Mouse (Mus musculus) cerebellum, adult 11 months (tissue): ENCODE measurements around the gene Grik4.
A peak's percentile ranks its signal among the peaks of the same experiment; 100 is the strongest.

Experiments used
- DNase-seq: peaks from one replicate; pipeline ENCODE4 v3.0.0; 2022

The Grik4 gene

GRCm38 (mm10) chr9:42736697-42737335 is 207.5 kb downstream of the Grik4 start:
- DNase-seq: no peak

- no peak for DNase-seq
These were observed 209.2 kb downstream of the Grik4 start for GRCm38 (mm10) chr9:42735086-42735485.

DNA sequence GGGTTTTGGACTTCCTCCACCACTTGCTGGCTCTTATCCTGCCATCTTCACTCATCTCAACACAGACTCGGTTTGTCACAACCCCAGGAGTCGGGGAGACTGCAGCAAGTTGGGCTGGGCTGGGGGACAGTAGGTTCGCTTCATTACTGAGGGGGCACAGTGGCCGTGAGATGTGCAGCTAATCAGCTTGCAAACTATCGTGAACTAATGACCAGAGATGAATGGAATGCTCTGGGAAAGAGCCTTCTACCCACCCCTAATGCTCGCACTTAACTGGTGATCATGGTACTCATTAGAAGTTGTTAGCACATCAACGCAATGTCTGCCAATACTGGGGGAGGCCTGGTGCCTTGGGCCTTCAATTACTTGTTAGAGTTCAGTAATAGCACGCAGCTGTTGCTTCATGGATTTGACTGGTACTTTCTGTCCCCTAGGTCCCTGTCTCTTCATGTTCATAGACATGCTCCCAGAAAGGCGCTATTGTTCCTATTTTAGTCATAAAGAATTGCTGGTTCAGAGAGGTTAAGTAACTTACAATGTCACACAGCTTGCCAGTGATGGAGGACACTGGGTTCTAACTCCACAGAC is 211.5 kb downstream of the Grik4 start:
- no peak for DNase-seq

GRCm38 (mm10) chr9:42728472-42728871 is 215.8 kb downstream of the Grik4 start:
- no peak for DNase-seq

GRCm38 (mm10) chr9:42727661-42728060 is 216.6 kb downstream of the Grik4 start:
- no peak for DNase-seq

- no peak for DNase-seq
These were observed 217.1 kb downstream of the Grik4 start for GRCm38 (mm10) chr9:42727186-42727585.

DNA sequence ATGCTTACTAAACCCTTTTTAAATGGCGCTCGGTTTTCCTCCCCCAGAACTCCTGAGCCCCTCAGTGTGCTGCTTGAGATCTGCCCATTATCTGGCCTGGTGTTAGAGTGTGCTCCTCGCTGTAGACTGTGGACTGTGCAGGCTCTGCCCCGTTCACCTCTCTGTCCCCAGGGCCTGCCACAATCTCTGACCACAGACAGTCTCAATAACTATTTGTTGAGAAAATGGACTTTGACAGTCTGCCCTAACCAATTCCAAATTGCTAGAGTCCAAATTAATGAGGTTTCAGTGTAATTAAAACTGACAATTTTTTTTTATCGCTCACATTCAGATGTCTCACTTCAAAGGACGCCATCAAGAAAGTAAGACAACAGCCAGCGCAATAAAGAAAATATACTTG is 220.2 kb downstream of the Grik4 start:
- no peak for DNase-seq

- no peak for DNase-seq
These were observed 221.8 kb downstream of the Grik4 start for GRCm38 (mm10) chr9:42722501-42722900.

DNA sequence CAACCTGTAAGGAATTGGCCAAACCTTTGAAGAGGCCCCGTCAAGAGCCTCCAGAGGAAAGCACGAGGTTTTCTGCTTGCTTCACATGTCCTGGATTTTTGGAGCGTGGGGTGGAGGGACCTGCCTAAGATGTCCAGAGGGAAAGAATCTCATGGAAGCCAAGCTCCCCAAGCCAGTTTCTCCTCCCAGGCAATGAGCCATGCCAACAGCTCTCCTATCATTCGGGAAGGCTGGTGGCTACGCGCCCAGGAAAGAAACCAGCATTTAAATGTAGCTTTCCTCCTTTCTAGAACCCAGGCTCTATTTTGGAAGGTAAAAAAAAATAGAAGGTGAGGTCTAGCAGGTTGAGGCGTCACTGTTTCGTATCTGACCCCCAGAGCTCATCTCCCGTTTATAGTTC is 222.6 kb downstream of the Grik4 start:
- no peak for DNase-seq

DNA sequence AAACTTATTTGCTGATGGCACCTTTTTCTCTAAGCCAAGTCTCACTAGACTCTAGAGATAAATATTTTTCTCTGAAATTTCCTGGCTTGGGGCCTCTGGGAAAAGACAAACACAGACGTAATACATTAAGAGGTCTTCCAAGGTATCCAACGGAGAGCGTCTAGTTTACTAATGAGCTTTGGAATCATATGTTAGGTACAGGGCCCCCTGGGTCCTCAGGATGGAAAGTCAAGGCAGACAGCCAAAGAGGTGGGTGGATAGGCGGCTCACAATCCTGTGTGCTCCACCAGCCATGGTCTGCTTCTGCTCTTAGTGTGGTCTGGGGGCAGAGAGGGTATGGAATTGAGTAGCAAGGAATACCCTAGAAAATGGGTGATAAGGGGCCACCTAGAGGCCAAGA is 223.1 kb downstream of the Grik4 start:
- no peak for DNase-seq

GRCm38 (mm10) chr9:42713912-42714311 is 230.4 kb downstream of the Grik4 start:
- no peak for DNase-seq

- DNase-seq: no peak
These were observed 238.4 kb downstream of the Grik4 start for GRCm38 (mm10) chr9:42705848-42706247.

DNA sequence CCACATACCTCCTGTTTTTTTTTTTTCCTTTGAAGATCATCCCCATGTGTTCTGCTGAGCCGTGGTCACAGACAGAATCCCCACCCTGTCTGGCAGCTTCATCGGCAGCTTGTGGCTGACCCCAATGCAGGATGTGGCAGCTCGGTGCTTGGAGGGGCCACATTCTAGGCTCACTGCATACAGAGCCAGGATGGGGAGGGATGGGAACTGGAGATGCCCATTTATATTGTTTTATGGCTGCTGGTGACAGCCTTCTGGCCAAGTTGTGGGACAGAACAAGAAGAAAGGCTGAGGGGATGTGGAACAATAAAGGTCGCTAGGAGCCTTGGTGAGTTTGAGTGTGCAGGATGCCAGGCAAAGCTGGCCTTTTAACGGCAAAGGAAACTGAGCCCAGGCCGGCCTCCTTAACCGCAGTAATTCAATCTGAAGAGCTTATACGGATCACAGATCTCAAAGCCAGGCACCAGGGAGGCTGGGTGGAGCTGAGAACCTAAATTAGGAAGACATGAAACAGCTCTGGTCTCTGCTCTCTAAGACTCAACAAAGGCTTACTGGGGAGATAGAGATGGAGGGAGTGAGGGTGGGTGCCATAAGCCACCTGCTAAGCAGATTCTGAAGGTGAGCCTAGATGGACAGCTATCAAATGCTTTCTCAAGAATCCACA is 241.0 kb downstream of the Grik4 start:
- DNase-seq: no peak

GRCm38 (mm10) chr9:42702231-42703132 is 241.8 kb downstream of the Grik4 start:
- no peak for DNase-seq

DNA sequence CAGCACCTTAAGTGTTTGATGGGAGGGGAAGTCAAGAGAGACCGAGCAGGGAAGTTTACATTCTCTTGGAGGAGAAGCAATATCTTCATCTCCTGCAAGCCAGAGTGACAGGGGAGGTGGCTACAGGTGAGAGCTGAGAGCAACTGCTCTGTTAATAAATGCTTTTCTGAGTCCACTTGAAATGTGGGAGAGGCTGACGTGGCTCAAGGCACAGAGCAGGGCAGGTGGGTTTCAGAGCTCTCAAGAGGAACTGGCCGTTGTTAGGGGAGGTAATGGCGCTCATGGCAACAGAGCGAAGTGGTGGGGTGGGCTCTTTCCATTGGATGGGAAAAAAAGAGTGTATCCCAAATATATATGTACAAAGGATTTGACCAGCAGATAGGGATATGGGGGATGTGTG is 242.6 kb downstream of the Grik4 start:
- no peak for DNase-seq

DNA sequence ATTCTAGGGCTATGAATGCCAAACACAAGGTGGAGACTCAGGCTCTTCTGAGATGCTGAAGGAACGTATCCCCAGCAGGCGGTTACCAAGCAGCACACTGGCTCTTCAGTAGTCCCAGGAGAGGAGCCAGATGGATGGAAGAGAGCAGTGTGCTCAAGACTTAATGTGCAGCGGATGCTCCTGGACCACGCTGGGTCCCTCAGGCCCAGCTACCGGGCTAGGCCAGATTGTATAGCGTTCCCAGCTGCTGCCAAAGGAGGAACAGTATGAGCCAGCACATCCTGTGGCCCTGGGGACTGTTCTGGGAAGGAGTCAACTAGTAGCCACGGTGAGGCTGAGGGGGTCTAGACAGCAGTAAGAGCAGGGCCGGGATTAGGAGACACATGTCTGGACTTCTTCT is 251.3 kb downstream of the Grik4 start:
- no peak for DNase-seq

DNA sequence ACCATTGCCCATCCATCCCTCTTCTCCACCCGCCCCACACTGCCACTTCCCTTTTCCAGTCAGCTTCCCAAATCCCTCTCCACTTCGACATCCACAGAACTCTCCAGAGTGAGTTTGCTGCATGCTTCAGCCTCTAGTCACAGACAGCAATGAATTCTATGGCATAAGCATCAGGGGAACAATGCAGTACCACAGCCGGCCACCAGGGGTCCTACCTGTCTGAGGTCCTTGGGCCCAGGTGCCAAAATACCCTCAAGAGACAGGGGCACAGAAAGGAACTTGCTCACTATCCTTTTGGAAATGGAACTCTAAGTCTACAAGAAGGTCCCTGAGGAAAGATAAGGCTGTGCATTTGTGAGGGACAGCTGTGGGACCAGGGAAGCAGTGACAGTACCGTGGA is 256.1 kb downstream of the Grik4 start:
- peak; percentile 26 for DNase-seq

- DNase-seq: no peak
These were observed 258.2 kb downstream of the Grik4 start for GRCm38 (mm10) chr9:42686104-42686503.

- no peak for DNase-seq
These were observed 270.3 kb downstream of the Grik4 start for GRCm38 (mm10) chr9:42674017-42674412.

- DNase-seq: no peak
These were observed 270.8 kb downstream of the Grik4 start for GRCm38 (mm10) chr9:42673385-42674016.

GRCm38 (mm10) chr9:42672982-42673381 is 271.3 kb downstream of the Grik4 start:
- DNase-seq: no peak

DNA sequence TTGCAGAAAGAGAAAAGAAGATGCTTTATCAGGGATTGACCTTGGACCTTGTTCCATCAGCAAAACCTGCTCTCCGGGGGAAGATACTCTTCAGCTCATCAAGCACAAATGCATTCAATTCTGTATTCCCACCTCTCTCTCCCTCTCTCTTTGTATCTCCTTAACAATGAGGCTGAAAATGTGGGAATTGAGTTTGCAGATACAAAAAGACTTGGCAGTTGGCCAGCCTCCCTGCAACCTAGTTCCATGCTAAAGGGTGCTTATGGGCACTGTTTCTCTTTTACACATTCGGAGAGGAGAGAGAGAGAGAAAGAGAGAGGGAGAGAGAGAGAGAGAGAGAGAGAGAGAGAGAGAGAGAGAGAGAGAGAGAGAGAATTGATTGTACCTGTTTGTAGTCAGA is 273.7 kb downstream of the Grik4 start:
- DNase-seq: no peak

DNA sequence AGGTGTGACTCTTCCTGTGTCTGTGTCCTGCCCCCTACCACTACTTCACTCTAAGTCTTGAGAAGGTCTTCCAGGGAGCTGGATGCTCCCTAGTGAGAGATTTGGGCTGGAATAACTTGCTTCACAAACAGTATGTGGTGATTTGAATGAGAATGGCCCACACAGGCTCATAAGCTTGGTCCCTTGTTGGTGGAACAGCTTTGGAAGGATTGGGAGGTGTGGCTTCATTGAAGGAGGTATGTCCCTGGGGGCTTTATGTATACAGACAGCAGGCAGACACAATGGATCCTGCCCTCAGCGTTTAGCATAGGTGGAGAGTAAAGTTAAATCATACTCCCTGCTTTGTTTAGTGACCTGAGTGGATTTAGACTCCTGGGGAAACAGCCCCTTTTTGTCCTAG is 282.8 kb downstream of the Grik4 start:
- no peak for DNase-seq
